Mouse (Mus musculus) MEL (cell line): Measurements from ENCODE around the gene Vmn1r88. TPM values are rescaled to one million over a fixed set of nuclear protein-coding genes. Genes with fewer than 3 reads are reported as not detected.

Experiments
- DNase-seq: peaks from one replicate; pipeline ENCODE4 v3.0.0; 2011; ENCODE audit warnings: low read depth, low spot score
- H3K27ac ChIP-seq: 2 replicates; pipeline ENCODE4 v1.5.1; 2012; ENCODE audit warnings: low read depth, mild to moderate bottlenecking, control low read depth, low read length, moderate library complexity; ENCODE audit not compliant: control insufficient read depth
- H3K27me3 ChIP-seq, 2 experiments: fragments of 150-350 bp in 1 of 2; sonication (generic) in 1 of 2; 2 replicates each; pipeline ENCODE4 v1.6.1; 2012; ENCODE audit warnings: low read length in 2 of 2, mild to moderate bottlenecking in 2 of 2, improper control_type of control experiment in 1 of 2, moderate library complexity in 1 of 2; ENCODE audit not compliant: insufficient read depth in 2 of 2, control insufficient read depth in 1 of 2
- H3K36me3 ChIP-seq, 2 experiments: 2 replicates each; pipeline ENCODE4 v1.6.1; 2012 to 2014; ENCODE audit warnings: low read length in 2 of 2, improper control_type of control experiment in 1 of 2, inconsistent platforms in 1 of 2, mild to moderate bottlenecking in 1 of 2; ENCODE audit not compliant: insufficient read depth in 2 of 2, control insufficient read depth in 1 of 2
- H3K4me1 ChIP-seq, 2 experiments: fragments of 150-350 bp in 1 of 2; sonication (generic) in 1 of 2; 2 replicates each; pipeline ENCODE4 v1.6.1; 2012; ENCODE audit warnings: low read length in 2 of 2, improper control_type of control experiment in 1 of 2, mild to moderate bottlenecking in 1 of 2; ENCODE audit not compliant: insufficient read depth in 2 of 2, control insufficient read depth in 1 of 2
- H3K4me3 ChIP-seq, 2 experiments: fragments of 150-350 bp in 1 of 2; sonication (generic) in 1 of 2; 2 replicates each; pipeline ENCODE4 v1.5.1; 2012; ENCODE audit warnings: low read depth in 2 of 2, low read length in 2 of 2, mild to moderate bottlenecking in 2 of 2, moderate library complexity in 2 of 2, control low read depth in 1 of 2, improper control_type of control experiment in 1 of 2; ENCODE audit not compliant: control insufficient read depth in 1 of 2, insufficient read depth in 1 of 2
- H3K79me2 ChIP-seq: 2 replicates; pipeline ENCODE4 v1.6.1; 2012; ENCODE audit warnings: mild to moderate bottlenecking, low read length, moderate library complexity; ENCODE audit not compliant: control insufficient read depth, poor library complexity, insufficient read depth
- H3K9ac ChIP-seq: 2 replicates; pipeline ENCODE4 v1.6.1; 2012; ENCODE audit warnings: low read depth, mild to moderate bottlenecking, control low read depth, low read length, moderate library complexity; ENCODE audit not compliant: control insufficient read depth, poor library complexity, severe bottlenecking
- H3K9me3 ChIP-seq: fragments of 150-350 bp; sonication (generic); replicated peaks from 2 replicates; pipeline ENCODE4 v1.6.1; 2012; ENCODE audit warnings: mild to moderate bottlenecking, low read length, improper control_type of control experiment, moderate library complexity; ENCODE audit not compliant: insufficient read depth
- BHLHE40 ChIP-seq: IDR thresholded peaks from 2 replicates; pipeline ENCODE4 v1.6.1; 2012; ENCODE audit warnings: low read depth, mild to moderate bottlenecking, inconsistent platforms, low read length, improper control_type of control experiment, borderline replicate concordance
- CHD2 ChIP-seq: IDR thresholded peaks from 2 replicates; pipeline ENCODE4 v1.6.1; 2011; ENCODE audit warnings: low read length, improper control_type of control experiment
- ELF1 ChIP-seq: IDR thresholded peaks from 2 replicates; pipeline ENCODE4 v1.6.1; 2014; ENCODE audit warnings: low read depth, mild to moderate bottlenecking, inconsistent platforms, low read length, improper control_type of control experiment, moderate library complexity
- EP300 ChIP-seq, 2 experiments: IDR thresholded peaks; 2 replicates each; pipeline ENCODE4 v1.6.1; 2011; ENCODE audit warnings: improper control_type of control experiment in 2 of 2, low read length in 2 of 2, low read depth in 1 of 2, mild to moderate bottlenecking in 1 of 2
- GATA1 ChIP-seq: IDR thresholded peaks from 2 replicates; pipeline ENCODE4 v1.6.1; 2011; ENCODE audit warnings: low read depth, low read length, improper control_type of control experiment
- JUND ChIP-seq: IDR thresholded peaks from 2 replicates; pipeline ENCODE4 v1.6.1; 2011; ENCODE audit warnings: low read depth, mild to moderate bottlenecking, improper control_type of control experiment, low read length
- KAT2A ChIP-seq: conservative IDR thresholded peaks from 2 replicates; pipeline ENCODE4 v1.6.1; 2012; ENCODE audit warnings: low read depth, low read length, improper control_type of control experiment, inconsistent platforms
- MAZ ChIP-seq: IDR thresholded peaks from 2 replicates; pipeline ENCODE4 v1.6.1; 2012; ENCODE audit warnings: low read depth, mild to moderate bottlenecking, inconsistent platforms, low read length, improper control_type of control experiment
- MEF2A ChIP-seq: IDR thresholded peaks from 2 replicates; pipeline ENCODE4 v1.6.1; 2014; ENCODE audit warnings: low read depth, mild to moderate bottlenecking, inconsistent platforms, low read length, improper control_type of control experiment; ENCODE audit not compliant: poor library complexity, insufficient replicate concordance, severe bottlenecking; ENCODE audit errors: extremely low read depth
- MXI1 ChIP-seq: IDR thresholded peaks from 2 replicates; pipeline ENCODE4 v1.6.1; 2011; ENCODE audit warnings: mild to moderate bottlenecking, low read depth, low read length, improper control_type of control experiment
- POLR2AphosphoS2 ChIP-seq: IDR thresholded peaks from 2 replicates; pipeline ENCODE4 v1.6.1; 2011; ENCODE audit warnings: low read length, improper control_type of control experiment
- SIN3A ChIP-seq: IDR thresholded peaks from 2 replicates; pipeline ENCODE4 v1.6.1; 2012; ENCODE audit warnings: low read length, improper control_type of control experiment, inconsistent platforms
- TAL1 ChIP-seq: IDR thresholded peaks from 2 replicates; pipeline ENCODE4 v1.6.1; 2012; ENCODE audit warnings: mild to moderate bottlenecking, inconsistent platforms, low read length, moderate library complexity, mixed read lengths
- TCF12 ChIP-seq: IDR thresholded peaks from 2 replicates; pipeline ENCODE4 v1.6.1; 2014; ENCODE audit warnings: low read depth, mild to moderate bottlenecking, inconsistent platforms, low read length, improper control_type of control experiment, moderate library complexity
- UBTF ChIP-seq: IDR thresholded peaks from 2 replicates; pipeline ENCODE4 v1.6.1; 2012; ENCODE audit warnings: low read depth, mild to moderate bottlenecking, inconsistent platforms, low read length, improper control_type of control experiment, moderate library complexity, borderline replicate concordance; ENCODE audit not compliant: insufficient read depth
- USF1 ChIP-seq: IDR thresholded peaks from 2 replicates; pipeline ENCODE4 v1.6.1; 2014; ENCODE audit warnings: low read depth, mild to moderate bottlenecking, inconsistent platforms, low read length, improper control_type of control experiment, moderate library complexity
- USF2 ChIP-seq, 2 experiments: IDR thresholded peaks; 2 replicates each; pipeline ENCODE4 v1.6.1; 2011 to 2012; ENCODE audit warnings: improper control_type of control experiment in 2 of 2, low read length in 2 of 2, borderline replicate concordance in 1 of 2, inconsistent platforms in 1 of 2, low read depth in 1 of 2, mild to moderate bottlenecking in 1 of 2; ENCODE audit not compliant: insufficient read depth in 1 of 2
- ZKSCAN1 ChIP-seq: IDR thresholded peaks from 2 replicates; pipeline ENCODE4 v1.6.1; 2012; ENCODE audit warnings: low read depth, mild to moderate bottlenecking, inconsistent platforms, low read length, improper control_type of control experiment, moderate library complexity
- polyA plus RNA-seq, 2 experiments: library from polyadenylated mRNA; stranded (reverse) in 1 of 2; unstranded in 1 of 2; fragments of >175 nt in 1 of 2; fragments of >200 nt in 1 of 2; gene quantifications; 2 replicates each; pipeline versions ENCODE4 v1.2.1 to v1.2.4; 2012; ENCODE audit warnings: low replicate concordance in 2 of 2, low read depth in 1 of 2; ENCODE audit not compliant: insufficient read length in 2 of 2, insufficient read depth in 1 of 2, missing spikeins in 1 of 2
- total RNA-seq: library from RNA; depleted of rRNA; stranded (reverse); fragments of 300-350 nt; gene quantifications from 2 replicates; pipeline ENCODE4 v1.2.3, GENCODE M21; 2012

Gene Vmn1r88
- total and polyA plus RNA-seq, 3 experiments: 0.04 TPM; not detected in 2

DNA sequence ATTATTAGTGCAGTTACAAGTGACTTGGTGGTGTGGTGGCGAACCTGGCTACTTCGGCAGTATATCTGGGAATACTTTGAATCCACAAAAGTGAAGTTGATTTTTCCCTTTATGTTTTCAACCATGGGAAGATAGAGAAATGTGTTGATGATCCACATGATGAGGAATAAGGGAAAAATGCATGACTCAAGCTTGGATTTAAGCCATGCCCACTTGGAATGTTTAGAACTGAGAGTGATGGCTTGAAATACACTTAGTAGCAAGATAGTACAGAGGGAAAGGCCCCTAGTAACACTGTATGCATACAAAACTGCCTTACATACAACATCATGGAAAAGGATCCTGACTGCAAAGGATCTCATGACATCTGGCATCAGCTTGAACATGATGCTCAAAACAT is 27.5 kb upstream of the Vmn1r88 start:
- Histone ChIP-seq H3K4me3 (no peak overlapping the region), H3K27ac (no peak overlapping the region), H3K27me3 (no peaks in the 10 kb centered on the region)
- DNase-seq: no peak
- TF ChIP-seq MEF2A (no peak), USF2 (IDR thresholded peaks at IDR 0.05; ENCODE audit: borderline replicate concordance in 1 of 2, insufficient read depth in 1 of 2, low read depth in 1 of 2, low read length in 2 of 2) (no peak), USF1 (no peak), MAZ (no peak), MXI1 (no peak), CHD2 (no peak), UBTF (no peak), EP300 (IDR thresholded peaks at IDR 0.05; ENCODE audit: low read depth in 1 of 2, low read length in 2 of 2) (no peak)
- TF ChIP-seq, all 39 proteins: peak for 0
- Histone ChIP-seq H3K9me3 (no peaks in the 10 kb centered on the region), H3K79me2 (no peaks in the 10 kb centered on the region), H3K9ac (no peak overlapping the region), H3K36me3 (no peaks in the 10 kb centered on the region), H3K4me1 (no peaks in the 10 kb centered on the region)

DNA sequence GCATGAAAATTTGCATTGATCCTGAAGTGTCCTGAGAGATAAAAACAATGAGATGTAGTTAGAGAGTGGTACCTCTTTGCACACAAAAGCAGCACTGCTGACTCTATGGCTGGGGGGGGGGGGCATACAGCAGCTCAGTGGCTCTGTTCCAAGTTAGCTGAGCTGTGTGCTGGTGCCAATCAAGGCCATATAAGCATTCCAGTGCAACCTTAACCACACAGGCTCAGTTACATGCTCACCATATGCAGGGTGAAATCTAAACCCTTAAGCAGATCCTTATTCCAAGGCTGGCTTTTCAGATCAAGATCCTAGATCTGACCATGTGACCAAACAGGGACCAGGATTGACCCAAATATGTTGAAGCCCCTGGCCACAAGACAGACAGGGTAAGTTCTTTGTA is 22.0 kb upstream of the Vmn1r88 start:
- H3K79me2 ChIP-seq: no peaks in the 10 kb centered on the region
- no peaks in the 10 kb centered on the region for H3K4me1 ChIP-seq
- H3K9me3 ChIP-seq: no peaks in the 10 kb centered on the region
- no peak overlapping the region for H3K4me3 ChIP-seq
- no peaks in the 10 kb centered on the region for H3K27me3 ChIP-seq
- no peak overlapping the region for H3K27ac ChIP-seq
- no peak overlapping the region for H3K9ac ChIP-seq
- TF ChIP-seq ZKSCAN1: no peak
- TF ChIP-seq USF1: no peak
- no peak for TF ChIP-seq MXI1
- TF ChIP-seq UBTF: no peak
- no peak for TF ChIP-seq USF2 (IDR thresholded peaks at IDR 0.05; ENCODE audit: borderline replicate concordance in 1 of 2, insufficient read depth in 1 of 2, low read depth in 1 of 2, low read length in 2 of 2)
- TF ChIP-seq ELF1: no peak
- TF ChIP-seq CHD2: no peak
- TF ChIP-seq GATA1: no peak
- no peak for TF ChIP-seq BHLHE40
- TF ChIP-seq POLR2AphosphoS2: no peak
- no peak for TF ChIP-seq KAT2A
- no peak for TF ChIP-seq TAL1
- TF ChIP-seq JUND: no peak
- no peak for TF ChIP-seq TCF12
- no peak for TF ChIP-seq MAZ
- TF ChIP-seq SIN3A: no peak
- no peak for DNase-seq
- no peaks in the 10 kb centered on the region for H3K36me3 ChIP-seq
